Mouse (Mus musculus) heart, adult 18-20 months (tissue): Measurements from ENCODE around the gene Smarca5. TPM values are rescaled to one million over a fixed set of nuclear protein-coding genes. Genes with fewer than 3 reads are reported as not detected.

ENCODE experiments used
- DNase-seq, 2 experiments: peaks; one replicate each; pipeline ENCODE4 v3.0.0; 2021 to 2022; ENCODE audit warnings: mixed read lengths in 1 of 2
- long read RNA-seq, 2 experiments: library from polyadenylated mRNA; stranded (forward); transcript quantifications; one replicate each; pipeline ENCODE4 v2.0.0; 2021
- total RNA-seq, 2 experiments: library from RNA; stranded (reverse); gene quantifications; 2 replicates each; pipeline ENCODE4 v1.2.3; 2021

The Smarca5 gene
- total RNA-seq = 10 to 100 TPM; 37.1 to 38.0 TPM
- long read RNA-seq, experiment 1, full-length matches to known transcripts = 21 of 26 reads
- long read RNA-seq, experiment 1, partial matches to known transcripts = 4 of 26 reads
- long read RNA-seq, experiment 1, other reads (novel, unspliced or antisense) = 1 of 26 reads
- long read RNA-seq, experiment 2, full-length matches to known transcripts = 19 of 30 reads
- long read RNA-seq, experiment 2, partial matches to known transcripts = 6 of 30 reads
- long read RNA-seq, experiment 2, other reads (novel, unspliced or antisense) = 5 of 30 reads

- peak; percentile 95 to 98 for DNase-seq
Measured at GRCm38 (mm10) chr8:80739155-80739924, at the start of gene Smarca5. Gene Smarca5, minus strand, starts transcription at chr8:80739497.

- DNase-seq = no peak
Measured at GRCm38 (mm10) chr8:80784559-80784958, 45.3 kb upstream of the Smarca5 start.

GRCm38 (mm10) chr8:80783271-80783670 lies 44.0 kb upstream of the Smarca5 start:
- no peak for DNase-seq

GRCm38 (mm10) chr8:80781338-80781737 lies 42.0 kb upstream of the Smarca5 start:
- peak in 1 of 2 experiments; percentile 33 for DNase-seq

GRCm38 (mm10) chr8:80780271-80780670 lies 41.0 kb upstream of the Smarca5 start:
- no peak for DNase-seq

GRCm38 (mm10) chr8:80776436-80776835 lies 37.1 kb upstream of the Smarca5 start:
- DNase-seq = peak in 1 of 2 experiments; percentile 20

GRCm38 (mm10) chr8:80772732-80773460 lies 33.6 kb upstream of the Smarca5 start:
- peak; percentile 56 to 65 for DNase-seq

- no peak for DNase-seq
Measured at GRCm38 (mm10) chr8:80768451-80768850, 29.2 kb upstream of the Smarca5 start.

GRCm38 (mm10) chr8:80753017-80753715 lies 13.9 kb upstream of the Smarca5 start:
- DNase-seq = peak; percentile 69 to 92

- no peak for DNase-seq
Measured at GRCm38 (mm10) chr8:80752429-80752828, 13.1 kb upstream of the Smarca5 start.

GRCm38 (mm10) chr8:80749091-80749490 lies 9.8 kb upstream of the Smarca5 start:
- DNase-seq = no peak

GRCm38 (mm10) chr8:80739932-80740331 lies 635 bp upstream of the Smarca5 start:
- no peak for DNase-seq

- peak; percentile 29 to 49 for DNase-seq
Measured at GRCm38 (mm10) chr8:80738388-80739154, 726 bp downstream of the Smarca5 start.

GRCm38 (mm10) chr8:80738046-80738387 lies 1.3 kb downstream of the Smarca5 start:
- DNase-seq = peak; percentile 72 to 79

- DNase-seq = no peak
Measured at GRCm38 (mm10) chr8:80732326-80732725, 7.0 kb downstream of the Smarca5 start.

- DNase-seq = no peak
Measured at GRCm38 (mm10) chr8:80714461-80714860, 24.8 kb downstream of the Smarca5 start.

- DNase-seq = no peak
Measured at GRCm38 (mm10) chr8:80710670-80711400, 28.5 kb downstream of the Smarca5 start.

- DNase-seq = peak; percentile 39 to 76
Measured at GRCm38 (mm10) chr8:80688141-80688540, 51.2 kb downstream of the Smarca5 start.

- no peak for DNase-seq
Measured at GRCm38 (mm10) chr8:80683756-80684335, 55.5 kb downstream of the Smarca5 start.

- no peak for DNase-seq
Measured at GRCm38 (mm10) chr8:80682594-80682993, 56.7 kb downstream of the Smarca5 start.
